Mouse (Mus musculus) ES-Bruce4 (cell line): ENCODE measurements around the gene Nudt3. TPM values are rescaled to one million over a fixed set of nuclear protein-coding genes. Genes with fewer than 3 reads are reported as not detected.
A peak's percentile ranks its signal among the peaks of the same experiment; 100 is the strongest.

Experiments used
- H3K27ac ChIP-seq: 2 replicates; pipeline ENCODE4 v1.5.1; 2012; ENCODE audit warnings: low read length, inconsistent platforms; ENCODE audit not compliant: insufficient read depth
- H3K27me3 ChIP-seq: 2 replicates; pipeline ENCODE4 v1.6.1; 2012; ENCODE audit warnings: mild to moderate bottlenecking, low read length, inconsistent platforms; ENCODE audit not compliant: control insufficient read depth, poor library complexity, insufficient read depth, severe bottlenecking
- H3K36me3 ChIP-seq: 2 replicates; pipeline ENCODE4 v1.6.1; 2012; ENCODE audit warnings: inconsistent platforms, mild to moderate bottlenecking, low read length, moderate library complexity; ENCODE audit not compliant: control insufficient read depth, poor library complexity, insufficient read depth, severe bottlenecking
- H3K4me1 ChIP-seq: one replicate; pipeline ENCODE4 v1.8.1; 2011; ENCODE audit warnings: low read length; ENCODE audit not compliant: control insufficient read depth, insufficient read depth
- H3K4me3 ChIP-seq: 2 replicates; pipeline ENCODE4 v1.5.1; 2011; ENCODE audit warnings: low read depth, mild to moderate bottlenecking, low read length
- H3K9ac ChIP-seq: 2 replicates; pipeline ENCODE4 v1.6.1; 2012; ENCODE audit warnings: low read depth, mild to moderate bottlenecking, inconsistent platforms; ENCODE audit not compliant: poor library complexity, severe bottlenecking
- H3K9me3 ChIP-seq: replicated peaks from 2 replicates; pipeline ENCODE4 v1.6.1; 2012; ENCODE audit warnings: mild to moderate bottlenecking, low read length, inconsistent platforms; ENCODE audit not compliant: control insufficient read depth, poor library complexity, insufficient read depth, severe bottlenecking
- CTCF ChIP-seq: IDR thresholded peaks from one replicate; pipeline ENCODE4 v1.8.1; 2011; ENCODE audit warnings: low read depth, low read length
- EP300 ChIP-seq: IDR thresholded peaks from 2 replicates; pipeline ENCODE4 v1.6.1; 2011; ENCODE audit warnings: low read depth, low read length; ENCODE audit not compliant: insufficient read depth
- POLR2A ChIP-seq: IDR thresholded peaks from one replicate; pipeline ENCODE4 v1.8.1; 2011; ENCODE audit warnings: low read length; ENCODE audit not compliant: insufficient read depth
- polyA plus RNA-seq: library from polyadenylated mRNA; stranded (reverse); fragments of >200 nt; gene quantifications from 2 replicates; pipeline ENCODE4 v1.2.4, GENCODE M21; 2011; ENCODE audit warnings: low read depth; ENCODE audit not compliant: missing spikeins, insufficient read depth, insufficient read length

The Nudt3 gene
- polyA plus RNA-seq, 1 experiment = 68.8 TPM

- no peaks in the 10 kb centered on the region for H3K36me3 ChIP-seq
- H3K27me3 ChIP-seq = no peaks in the 10 kb centered on the region
- peaks cover 5% of the 10 kb centered on the region for H3K4me1 ChIP-seq
- no peak overlapping the region for H3K9ac ChIP-seq
- no peak overlapping the region for H3K4me3 ChIP-seq
- H3K9me3 ChIP-seq = no peaks in the 10 kb centered on the region
- no peak overlapping the region for H3K27ac ChIP-seq
- TF ChIP-seq POLR2A = no peak
- no peak for TF ChIP-seq EP300
- no peak for TF ChIP-seq CTCF
Measured at GRCm38 (mm10) chr17:27596376-27597190, 26.7 kb downstream of the Nudt3 start.

GRCm38 (mm10) chr17:27595659-27596375 lies 27.5 kb downstream of the Nudt3 start:
- Histone ChIP-seq H3K4me1 (peaks cover under 1% of the 10 kb centered on the region), H3K27me3 (no peaks in the 10 kb centered on the region), H3K9me3 (no peaks in the 10 kb centered on the region), H3K36me3 (no peaks in the 10 kb centered on the region), H3K27ac (no peak overlapping the region), H3K4me3 (0 out of 2 replicates have a peak overlapping the region, but pooled peaks have one; percentile 13), H3K9ac (no peak overlapping the region)
- TF ChIP-seq POLR2A (no peak), EP300 (no peak), CTCF (no peak)

GRCm38 (mm10) chr17:27592565-27592910 lies 30.8 kb downstream of the Nudt3 start:
- no peak overlapping the region for H3K9ac ChIP-seq
- H3K4me3 ChIP-seq = no peak overlapping the region
- no peaks in the 10 kb centered on the region for H3K36me3 ChIP-seq
- no peak overlapping the region for H3K27ac ChIP-seq
- H3K9me3 ChIP-seq = no peaks in the 10 kb centered on the region
- no peaks in the 10 kb centered on the region for H3K27me3 ChIP-seq
- no peaks in the 10 kb centered on the region for H3K4me1 ChIP-seq
- no peak for TF ChIP-seq EP300
- no peak for TF ChIP-seq CTCF
- TF ChIP-seq POLR2A = no peak

- Histone ChIP-seq H3K4me1 (no peaks in the 10 kb centered on the region), H3K36me3 (no peaks in the 10 kb centered on the region)
- TF ChIP-seq EP300 (no peak), CTCF (peak; percentile 59), POLR2A (no peak)
Measured at GRCm38 (mm10) chr17:27591826-27592564, 31.3 kb downstream of the Nudt3 start.

GRCm38 (mm10) chr17:27588231-27588630 lies 35.1 kb downstream of the Nudt3 start:
- Histone ChIP-seq H3K27ac (no peak overlapping the region), H3K4me1 (peaks cover 4% of the 10 kb centered on the region), H3K9me3 (no peaks in the 10 kb centered on the region), H3K9ac (no peak overlapping the region), H3K4me3 (no peak overlapping the region), H3K36me3 (no peaks in the 10 kb centered on the region), H3K27me3 (no peaks in the 10 kb centered on the region)
- TF ChIP-seq POLR2A (no peak), EP300 (no peak), CTCF (no peak)

More at GRCm38 (mm10) chr17:27591826-27592564, 31.3 kb downstream of the Nudt3 start:
- no peak overlapping the region for H3K9ac ChIP-seq
- no peaks in the 10 kb centered on the region for H3K9me3 ChIP-seq
- no peak overlapping the region for H3K27ac ChIP-seq
- H3K4me3 ChIP-seq = no peak overlapping the region
- H3K27me3 ChIP-seq = no peaks in the 10 kb centered on the region

- Histone ChIP-seq H3K4me1 (peaks cover 7% of the 10 kb centered on the region), H3K27me3 (no peaks in the 10 kb centered on the region), H3K36me3 (no peaks in the 10 kb centered on the region), H3K9me3 (no peaks in the 10 kb centered on the region), H3K4me3 (no peak overlapping the region), H3K27ac (no peak overlapping the region), H3K9ac (no peak overlapping the region)
- TF ChIP-seq POLR2A = no peak
- TF ChIP-seq CTCF = no peak
- TF ChIP-seq EP300 = no peak
Measured at GRCm38 (mm10) chr17:27587252-27587651, 36.0 kb downstream of the Nudt3 start.
